Mouse (Mus musculus) testis, adult 2 months (tissue): ENCODE data around the gene Foxa2. TPM values are rescaled to one million over a fixed set of nuclear protein-coding genes. Genes with fewer than 3 reads are reported as not detected.
A peak's percentile ranks its signal among the peaks of the same experiment; 100 is the strongest.

ENCODE experiments used
- H3K27ac ChIP-seq: fragments of 200-500 bp; 2 replicates; pipeline ENCODE4 v1.5.1; 2012; ENCODE audit warnings: low read depth, low read length; ENCODE audit not compliant: control insufficient read depth, insufficient read depth
- H3K27me3 ChIP-seq: fragments of 200-500 bp; 2 replicates; pipeline ENCODE4 v1.6.1; 2012; ENCODE audit warnings: mild to moderate bottlenecking, low read length, moderate library complexity; ENCODE audit not compliant: control insufficient read depth, insufficient read depth
- H3K36me3 ChIP-seq: fragments of 200-500 bp; 2 replicates; pipeline ENCODE4 v1.6.1; 2012; ENCODE audit warnings: mild to moderate bottlenecking, low read length; ENCODE audit not compliant: control insufficient read depth, insufficient read depth
- H3K4me1 ChIP-seq: fragments of 200-500 bp; 2 replicates; pipeline ENCODE4 v1.6.1; 2012; ENCODE audit warnings: low read length; ENCODE audit not compliant: control insufficient read depth, insufficient read depth
- H3K4me3 ChIP-seq: fragments of 200-500 bp; 2 replicates; pipeline ENCODE4 v1.5.1; 2012; ENCODE audit warnings: low read depth, mild to moderate bottlenecking, low read length, moderate library complexity, mixed read lengths; ENCODE audit not compliant: control insufficient read depth
- CTCF ChIP-seq: fragments of 200-500 bp; IDR thresholded peaks from 2 replicates; pipeline ENCODE4 v1.5.1; 2012; ENCODE audit warnings: low read depth, mild to moderate bottlenecking, inconsistent platforms, low read length, moderate library complexity; ENCODE audit not compliant: control insufficient read depth, insufficient read depth, insufficient replicate concordance
- POLR2A ChIP-seq: fragments of 200-500 bp; IDR thresholded peaks from 2 replicates; pipeline ENCODE4 v1.6.1; 2012; ENCODE audit warnings: low read depth, mild to moderate bottlenecking, inconsistent platforms, low read length, moderate library complexity; ENCODE audit not compliant: control insufficient read depth
- polyA plus RNA-seq: library from polyadenylated mRNA; depleted of rRNA; stranded (reverse); fragments of >200 nt; gene quantifications from 2 replicates; pipeline ENCODE4 v1.2.3, GENCODE M21; 2012; rRNA removed

The Foxa2 gene
- 0.13 and 0.23 TPM in 2 replicates for polyA plus RNA-seq

GRCm38 (mm10) chr2:148046799-148047165 lies at the start of gene Foxa2:
Gene Foxa2 (minus strand): TSS chr2:148046969.
- TF ChIP-seq POLR2A (no peak), CTCF (no peak)
- Histone ChIP-seq H3K4me1 (peaks cover 21% of the 10 kb centered on the region), H3K27ac (no peak within 1 kb of the TSS), H3K4me3 (no peak within 1 kb of the TSS; the same call in 1 of the 2 replicates), H3K27me3 (peaks cover 10% of the 10 kb centered on the region), H3K36me3 (no peaks in the 10 kb centered on the region)

- H3K36me3 ChIP-seq = no peaks in the 10 kb centered on the region
- no peak overlapping the region for H3K27ac ChIP-seq
- no peak for TF ChIP-seq CTCF
- no peak for TF ChIP-seq POLR2A
- H3K27me3 ChIP-seq = no peaks in the 10 kb centered on the region
- H3K4me1 ChIP-seq = no peaks in the 10 kb centered on the region
- no peak overlapping the region for H3K4me3 ChIP-seq
Measured at GRCm38 (mm10) chr2:148092089-148092488, 45.3 kb upstream of the Foxa2 start.

- no peaks in the 10 kb centered on the region for H3K4me1 ChIP-seq
- TF ChIP-seq POLR2A (no peak), CTCF (no peak)
- no peak overlapping the region for H3K4me3 ChIP-seq
- H3K36me3 ChIP-seq = no peaks in the 10 kb centered on the region
- H3K27me3 ChIP-seq = no peaks in the 10 kb centered on the region
- no peak overlapping the region for H3K27ac ChIP-seq
Measured at GRCm38 (mm10) chr2:148091657-148092056, 44.9 kb upstream of the Foxa2 start.

DNA sequence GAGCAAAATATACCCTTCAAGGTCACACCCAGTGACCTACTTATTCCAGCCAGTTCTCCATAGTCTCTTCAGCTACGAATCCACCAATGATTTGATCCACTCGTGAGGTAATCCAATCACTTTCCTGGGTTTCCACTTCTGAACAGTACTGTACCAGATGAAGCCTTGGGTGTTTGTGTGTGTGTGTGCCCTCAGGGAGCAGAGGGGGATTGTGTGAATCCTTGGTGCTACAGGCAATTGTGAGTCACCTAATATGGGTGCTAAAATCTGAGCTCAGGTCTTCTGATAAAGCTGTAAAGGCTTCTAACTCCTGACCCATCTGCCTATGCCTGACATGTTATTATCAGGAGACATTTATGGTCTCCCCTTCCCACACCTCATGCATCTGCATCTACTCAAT lies 43.3 kb upstream of the Foxa2 start:
- no peaks in the 10 kb centered on the region for H3K27me3 ChIP-seq
- no peak overlapping the region for H3K27ac ChIP-seq
- H3K36me3 ChIP-seq = no peaks in the 10 kb centered on the region
- no peaks in the 10 kb centered on the region for H3K4me1 ChIP-seq
- TF ChIP-seq CTCF = no peak
- TF ChIP-seq POLR2A = no peak
- no peak overlapping the region for H3K4me3 ChIP-seq

GRCm38 (mm10) chr2:148085529-148085928 lies 38.8 kb upstream of the Foxa2 start:
- no peaks in the 10 kb centered on the region for H3K27me3 ChIP-seq
- H3K36me3 ChIP-seq = no peaks in the 10 kb centered on the region
- H3K27ac ChIP-seq = no peak overlapping the region
- H3K4me1 ChIP-seq = no peaks in the 10 kb centered on the region
- TF ChIP-seq CTCF = no peak
- TF ChIP-seq POLR2A = no peak
- no peak overlapping the region for H3K4me3 ChIP-seq

DNA sequence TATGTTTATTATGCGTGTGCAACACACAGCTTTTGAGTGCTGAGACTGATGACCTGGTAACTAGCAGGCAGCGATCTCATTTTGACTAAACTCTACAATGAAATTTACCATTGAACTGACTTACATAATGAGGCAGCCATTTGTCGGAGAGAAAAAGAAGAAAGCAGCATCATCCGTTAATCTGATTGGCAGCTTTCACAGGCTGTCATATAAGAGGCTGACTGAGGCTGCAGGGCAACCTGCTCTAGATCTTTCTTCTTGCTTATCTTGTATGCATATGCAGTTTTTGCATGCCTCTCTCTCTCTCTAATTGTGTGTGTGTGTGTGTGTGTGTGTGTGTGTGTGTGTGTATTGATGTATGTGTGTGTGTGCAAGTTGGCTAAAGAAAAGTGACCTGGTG lies 38.4 kb upstream of the Foxa2 start:
- Histone ChIP-seq H3K4me3 (no peak overlapping the region), H3K4me1 (no peaks in the 10 kb centered on the region), H3K36me3 (no peaks in the 10 kb centered on the region), H3K27me3 (no peaks in the 10 kb centered on the region), H3K27ac (no peak overlapping the region)
- TF ChIP-seq CTCF (no peak), POLR2A (no peak)

GRCm38 (mm10) chr2:148082283-148082682 lies 35.5 kb upstream of the Foxa2 start:
- no peaks in the 10 kb centered on the region for H3K36me3 ChIP-seq
- TF ChIP-seq POLR2A (no peak), CTCF (peak; percentile 92)

GRCm38 (mm10) chr2:148060705-148061104 lies 13.9 kb upstream of the Foxa2 start:
- H3K27ac ChIP-seq = no peak overlapping the region
- TF ChIP-seq POLR2A (no peak), CTCF (no peak)
- H3K36me3 ChIP-seq = no peaks in the 10 kb centered on the region
- no peaks in the 10 kb centered on the region for H3K4me1 ChIP-seq
- no peak overlapping the region for H3K4me3 ChIP-seq
- no peaks in the 10 kb centered on the region for H3K27me3 ChIP-seq

More at GRCm38 (mm10) chr2:148082283-148082682, 35.5 kb upstream of the Foxa2 start:
- Histone ChIP-seq H3K27ac (no peak overlapping the region), H3K4me3 (no peak overlapping the region), H3K4me1 (no peaks in the 10 kb centered on the region), H3K27me3 (no peaks in the 10 kb centered on the region)
